Mouse (Mus musculus) MEL (cell line): Measurements from ENCODE around the gene Tctn3. TPM values are rescaled to one million over a fixed set of nuclear protein-coding genes. Genes with fewer than 3 reads are reported as not detected.

Experiments used
- DNase-seq: peaks from one replicate; pipeline ENCODE4 v3.0.0; 2011; ENCODE audit warnings: low read depth, low spot score
- H3K27ac ChIP-seq: 2 replicates; pipeline ENCODE4 v1.5.1; 2012; ENCODE audit warnings: low read depth, mild to moderate bottlenecking, control low read depth, low read length, moderate library complexity; ENCODE audit not compliant: control insufficient read depth
- H3K27me3 ChIP-seq, 2 experiments: fragments of 150-350 bp in 1 of 2; sonication (generic) in 1 of 2; 2 replicates each; pipeline ENCODE4 v1.6.1; 2012; ENCODE audit warnings: low read length in 2 of 2, mild to moderate bottlenecking in 2 of 2, improper control_type of control experiment in 1 of 2, moderate library complexity in 1 of 2; ENCODE audit not compliant: insufficient read depth in 2 of 2, control insufficient read depth in 1 of 2
- H3K36me3 ChIP-seq, 2 experiments: 2 replicates each; pipeline ENCODE4 v1.6.1; 2012 to 2014; ENCODE audit warnings: low read length in 2 of 2, improper control_type of control experiment in 1 of 2, inconsistent platforms in 1 of 2, mild to moderate bottlenecking in 1 of 2; ENCODE audit not compliant: insufficient read depth in 2 of 2, control insufficient read depth in 1 of 2
- H3K4me1 ChIP-seq, 2 experiments: fragments of 150-350 bp in 1 of 2; sonication (generic) in 1 of 2; 2 replicates each; pipeline ENCODE4 v1.6.1; 2012; ENCODE audit warnings: low read length in 2 of 2, improper control_type of control experiment in 1 of 2, mild to moderate bottlenecking in 1 of 2; ENCODE audit not compliant: insufficient read depth in 2 of 2, control insufficient read depth in 1 of 2
- H3K4me3 ChIP-seq, 2 experiments: fragments of 150-350 bp in 1 of 2; sonication (generic) in 1 of 2; 2 replicates each; pipeline ENCODE4 v1.5.1; 2012; ENCODE audit warnings: low read depth in 2 of 2, low read length in 2 of 2, mild to moderate bottlenecking in 2 of 2, moderate library complexity in 2 of 2, control low read depth in 1 of 2, improper control_type of control experiment in 1 of 2; ENCODE audit not compliant: control insufficient read depth in 1 of 2, insufficient read depth in 1 of 2
- H3K79me2 ChIP-seq: 2 replicates; pipeline ENCODE4 v1.6.1; 2012; ENCODE audit warnings: mild to moderate bottlenecking, low read length, moderate library complexity; ENCODE audit not compliant: control insufficient read depth, poor library complexity, insufficient read depth
- H3K9ac ChIP-seq: 2 replicates; pipeline ENCODE4 v1.6.1; 2012; ENCODE audit warnings: low read depth, mild to moderate bottlenecking, control low read depth, low read length, moderate library complexity; ENCODE audit not compliant: control insufficient read depth, poor library complexity, severe bottlenecking
- H3K9me3 ChIP-seq: fragments of 150-350 bp; sonication (generic); replicated peaks from 2 replicates; pipeline ENCODE4 v1.6.1; 2012; ENCODE audit warnings: mild to moderate bottlenecking, low read length, improper control_type of control experiment, moderate library complexity; ENCODE audit not compliant: insufficient read depth
- BHLHE40 ChIP-seq: IDR thresholded peaks from 2 replicates; pipeline ENCODE4 v1.6.1; 2012; ENCODE audit warnings: low read depth, mild to moderate bottlenecking, inconsistent platforms, low read length, improper control_type of control experiment, borderline replicate concordance
- E2F4 ChIP-seq: IDR thresholded peaks from 2 replicates; pipeline ENCODE4 v1.6.1; 2011; ENCODE audit warnings: low read depth, low read length, improper control_type of control experiment, borderline replicate concordance
- ELF1 ChIP-seq: IDR thresholded peaks from 2 replicates; pipeline ENCODE4 v1.6.1; 2014; ENCODE audit warnings: low read depth, mild to moderate bottlenecking, inconsistent platforms, low read length, improper control_type of control experiment, moderate library complexity
- EP300 ChIP-seq, 2 experiments: IDR thresholded peaks; 2 replicates each; pipeline ENCODE4 v1.6.1; 2011; ENCODE audit warnings: improper control_type of control experiment in 2 of 2, low read length in 2 of 2, low read depth in 1 of 2, mild to moderate bottlenecking in 1 of 2
- ETS1 ChIP-seq: IDR thresholded peaks from 2 replicates; pipeline ENCODE4 v1.6.1; 2012; ENCODE audit warnings: low read depth, mild to moderate bottlenecking, inconsistent platforms, low read length, improper control_type of control experiment, moderate library complexity
- GATA1 ChIP-seq: IDR thresholded peaks from 2 replicates; pipeline ENCODE4 v1.6.1; 2011; ENCODE audit warnings: low read depth, low read length, improper control_type of control experiment
- HCFC1 ChIP-seq: IDR thresholded peaks from 2 replicates; pipeline ENCODE4 v1.6.1; 2012; ENCODE audit warnings: low read depth, mild to moderate bottlenecking, inconsistent platforms, low read length, improper control_type of control experiment, moderate library complexity
- JUND ChIP-seq: IDR thresholded peaks from 2 replicates; pipeline ENCODE4 v1.6.1; 2011; ENCODE audit warnings: low read depth, mild to moderate bottlenecking, improper control_type of control experiment, low read length
- KAT2A ChIP-seq: conservative IDR thresholded peaks from 2 replicates; pipeline ENCODE4 v1.6.1; 2012; ENCODE audit warnings: low read depth, low read length, improper control_type of control experiment, inconsistent platforms
- MAFK ChIP-seq: IDR thresholded peaks from 2 replicates; pipeline ENCODE4 v1.6.1; 2011; ENCODE audit warnings: low read depth, mild to moderate bottlenecking, low read length, improper control_type of control experiment, borderline replicate concordance
- MAZ ChIP-seq: IDR thresholded peaks from 2 replicates; pipeline ENCODE4 v1.6.1; 2012; ENCODE audit warnings: low read depth, mild to moderate bottlenecking, inconsistent platforms, low read length, improper control_type of control experiment
- MEF2A ChIP-seq: IDR thresholded peaks from 2 replicates; pipeline ENCODE4 v1.6.1; 2014; ENCODE audit warnings: low read depth, mild to moderate bottlenecking, inconsistent platforms, low read length, improper control_type of control experiment; ENCODE audit not compliant: poor library complexity, insufficient replicate concordance, severe bottlenecking; ENCODE audit errors: extremely low read depth
- MXI1 ChIP-seq: IDR thresholded peaks from 2 replicates; pipeline ENCODE4 v1.6.1; 2011; ENCODE audit warnings: mild to moderate bottlenecking, low read depth, low read length, improper control_type of control experiment
- MYC ChIP-seq: IDR thresholded peaks from 2 replicates; pipeline ENCODE4 v1.6.1; 2011; ENCODE audit warnings: low read depth, mild to moderate bottlenecking, low read length, improper control_type of control experiment, moderate library complexity
- NELFE ChIP-seq: IDR thresholded peaks from 2 replicates; pipeline ENCODE4 v1.6.1; 2011; ENCODE audit warnings: low read depth, low read length, improper control_type of control experiment
- POLR2A ChIP-seq, 2 experiments: IDR thresholded peaks; 2 replicates each; pipeline ENCODE4 v1.6.1; 2011 to 2012; ENCODE audit warnings: low read length in 2 of 2, mild to moderate bottlenecking in 2 of 2, control low read depth in 1 of 2, improper control_type of control experiment in 1 of 2, low read depth in 1 of 2, moderate library complexity in 1 of 2; ENCODE audit not compliant: control insufficient read depth in 1 of 2, insufficient read depth in 1 of 2, poor library complexity in 1 of 2
- POLR2AphosphoS2 ChIP-seq: IDR thresholded peaks from 2 replicates; pipeline ENCODE4 v1.6.1; 2011; ENCODE audit warnings: low read length, improper control_type of control experiment
- POLR2AphosphoS5 ChIP-seq: IDR thresholded peaks from 2 replicates; pipeline ENCODE4 v1.6.1; 2012; ENCODE audit warnings: low read depth, borderline replicate concordance, mild to moderate bottlenecking, inconsistent platforms, low read length, moderate library complexity, mixed read lengths
- RAD21 ChIP-seq: IDR thresholded peaks from 2 replicates; pipeline ENCODE4 v1.6.1; 2011; ENCODE audit warnings: mild to moderate bottlenecking, low read depth, low read length, improper control_type of control experiment
- RCOR1 ChIP-seq: IDR thresholded peaks from 2 replicates; pipeline ENCODE4 v1.6.1; 2012; ENCODE audit warnings: low read depth, mild to moderate bottlenecking, inconsistent platforms, low read length, improper control_type of control experiment
- SMC3 ChIP-seq: IDR thresholded peaks from 2 replicates; pipeline ENCODE4 v1.6.1; 2011; ENCODE audit warnings: low read depth, low read length, improper control_type of control experiment
- TAL1 ChIP-seq: IDR thresholded peaks from 2 replicates; pipeline ENCODE4 v1.6.1; 2012; ENCODE audit warnings: mild to moderate bottlenecking, inconsistent platforms, low read length, moderate library complexity, mixed read lengths
- TBP ChIP-seq: IDR thresholded peaks from 2 replicates; pipeline ENCODE4 v1.8.0; 2011; ENCODE audit warnings: low read depth, low read length, improper control_type of control experiment
- UBTF ChIP-seq: IDR thresholded peaks from 2 replicates; pipeline ENCODE4 v1.6.1; 2012; ENCODE audit warnings: low read depth, mild to moderate bottlenecking, inconsistent platforms, low read length, improper control_type of control experiment, moderate library complexity, borderline replicate concordance; ENCODE audit not compliant: insufficient read depth
- USF2 ChIP-seq, 2 experiments: IDR thresholded peaks; 2 replicates each; pipeline ENCODE4 v1.6.1; 2011 to 2012; ENCODE audit warnings: improper control_type of control experiment in 2 of 2, low read length in 2 of 2, borderline replicate concordance in 1 of 2, inconsistent platforms in 1 of 2, low read depth in 1 of 2, mild to moderate bottlenecking in 1 of 2; ENCODE audit not compliant: insufficient read depth in 1 of 2
- ZC3H11A ChIP-seq: IDR thresholded peaks from 2 replicates; pipeline ENCODE4 v1.6.1; 2012; ENCODE audit warnings: low read depth, mild to moderate bottlenecking, inconsistent platforms, low read length, improper control_type of control experiment
- ZKSCAN1 ChIP-seq: IDR thresholded peaks from 2 replicates; pipeline ENCODE4 v1.6.1; 2012; ENCODE audit warnings: low read depth, mild to moderate bottlenecking, inconsistent platforms, low read length, improper control_type of control experiment, moderate library complexity
- ZMIZ1 ChIP-seq: IDR thresholded peaks from 2 replicates; pipeline ENCODE4 v1.6.1; 2012; ENCODE audit warnings: low read depth, mild to moderate bottlenecking, inconsistent platforms, low read length, improper control_type of control experiment, moderate library complexity
- ZNF384 ChIP-seq: IDR thresholded peaks from 2 replicates; pipeline ENCODE4 v1.6.1; 2012; ENCODE audit warnings: low read depth, mild to moderate bottlenecking, inconsistent platforms, low read length, improper control_type of control experiment
- polyA plus RNA-seq, 2 experiments: library from polyadenylated mRNA; stranded (reverse) in 1 of 2; unstranded in 1 of 2; fragments of >175 nt in 1 of 2; fragments of >200 nt in 1 of 2; gene quantifications; 2 replicates each; pipeline versions ENCODE4 v1.2.1 to v1.2.4; 2012; ENCODE audit warnings: low replicate concordance in 2 of 2, low read depth in 1 of 2; ENCODE audit not compliant: insufficient read length in 2 of 2, insufficient read depth in 1 of 2, missing spikeins in 1 of 2
- total RNA-seq: library from RNA; depleted of rRNA; stranded (reverse); fragments of 300-350 nt; gene quantifications from 2 replicates; pipeline ENCODE4 v1.2.3, GENCODE M21; 2012

Gene Tctn3
- total and polyA plus RNA-seq, 3 experiments = 3.6 to 6.2 TPM; not detected in 1

- TF ChIP-seq GATA1 (peak; percentile 8; the same call in 1 of the 2 replicates), MAZ (no peak), RCOR1 (no peak), NELFE (no peak), MEF2A (no peak), ETS1 (no peak), TBP (no peak), JUND (no peak), MXI1 (no peak), TAL1 (no peak), POLR2AphosphoS2 (no peak), EP300 (IDR thresholded peaks at IDR 0.05; ENCODE audit: low read depth in 1 of 2, low read length in 2 of 2) (0 out of 4 replicates have a peak, but pooled peaks of 1 of the 2 experiments have one; percentile 7), ZMIZ1 (no peak)
- no peak overlapping the region for H3K9ac ChIP-seq
- no peak overlapping the region for H3K4me3 ChIP-seq
- peak; percentile 43 for DNase-seq
- peaks cover 5 to 10% of the 10 kb centered on the region in 2 experiments; a peak in 2 of 4 replicates for H3K4me1 ChIP-seq
- no peaks in the 10 kb centered on the region for H3K79me2 ChIP-seq
- no peaks in the 10 kb centered on the region for H3K9me3 ChIP-seq
- H3K27me3 ChIP-seq = 0 out of 4 replicates have a peak, but pooled peaks cover 0 to under 1% of the 10 kb centered on the region in 2 experiments
- peaks cover 0 to 9% of the 10 kb centered on the region in 2 experiments; a peak in 2 of 4 replicates for H3K36me3 ChIP-seq
- no peak overlapping the region for H3K27ac ChIP-seq
Measured at GRCm38 (mm10) chr19:40637601-40638000, 25.6 kb upstream of the Tctn3 start.

GRCm38 (mm10) chr19:40637091-40637490 lies 25.1 kb upstream of the Tctn3 start:
- Histone ChIP-seq H3K4me3 (no peak overlapping the region), H3K9ac (no peak overlapping the region), H3K9me3 (no peaks in the 10 kb centered on the region), H3K79me2 (no peaks in the 10 kb centered on the region), H3K4me1 (peaks cover 5 to 10% of the 10 kb centered on the region in 2 experiments; a peak in 2 of 4 replicates), H3K27ac (no peak overlapping the region), H3K27me3 (no peaks in the 10 kb centered on the region), H3K36me3 (peaks cover 0 to 9% of the 10 kb centered on the region in 2 experiments; a peak in 2 of 4 replicates)
- DNase-seq = peak; percentile 43
- no peak for TF ChIP-seq ZNF384
- TF ChIP-seq MEF2A = no peak
- no peak for TF ChIP-seq KAT2A
- TF ChIP-seq MAFK = no peak
- TF ChIP-seq ETS1 = 0 out of 2 replicates have a peak, but pooled peaks have one; percentile 22
- no peak for TF ChIP-seq BHLHE40
- TF ChIP-seq ZMIZ1 = no peak
- TF ChIP-seq POLR2AphosphoS5 = no peak
- TF ChIP-seq USF2 (IDR thresholded peaks at IDR 0.05; ENCODE audit: borderline replicate concordance in 1 of 2, insufficient read depth in 1 of 2, low read depth in 1 of 2, low read length in 2 of 2) = no peak
- no peak for TF ChIP-seq TBP
- TF ChIP-seq E2F4 = no peak
- TF ChIP-seq HCFC1 = no peak
- peak; percentile 60 to 63; a peak in 3 of 4 replicates for TF ChIP-seq EP300 (IDR thresholded peaks at IDR 0.05; ENCODE audit: low read depth in 1 of 2, low read length in 2 of 2)
- no peak for TF ChIP-seq ZC3H11A
- TF ChIP-seq POLR2A (IDR thresholded peaks at IDR 0.05; ENCODE audit: control insufficient read depth in 1 of 2, insufficient read depth in 1 of 2, low read depth in 1 of 2, low read length in 2 of 2, poor library complexity in 1 of 2) = no peak
- no peak for TF ChIP-seq ELF1
- TF ChIP-seq POLR2AphosphoS2 = no peak
- TF ChIP-seq RAD21 = no peak
- no peak for TF ChIP-seq SMC3
- TF ChIP-seq UBTF = no peak
- TF ChIP-seq NELFE = no peak
- TF ChIP-seq MYC = no peak
- TF ChIP-seq ZKSCAN1 = no peak
- no peak for TF ChIP-seq MXI1
